Mouse (Mus musculus): ENCODE measurements around the gene Gm49510.
A peak's percentile ranks its signal among the peaks of the same experiment; 100 is the strongest.

The Gm49510 gene

DNA sequence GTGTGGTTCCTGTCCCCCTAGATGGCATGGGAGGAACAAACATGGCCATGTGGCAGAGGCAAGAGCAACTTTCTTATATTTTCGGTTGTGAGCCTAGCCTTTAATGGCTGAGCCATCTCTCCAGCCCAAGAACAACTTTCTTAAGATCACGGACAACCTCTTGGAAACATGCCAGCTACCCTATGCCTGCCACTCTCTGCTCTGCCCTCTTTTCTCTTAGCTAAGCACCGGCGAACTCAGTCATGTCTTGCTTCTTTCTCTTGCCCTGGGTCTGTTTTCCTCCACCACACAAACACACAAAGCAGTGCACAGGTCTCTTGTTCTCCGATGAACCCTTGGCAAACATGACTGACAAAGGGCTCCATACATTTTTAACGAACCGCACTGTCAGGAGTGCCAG, 46.8 kb downstream of the Gm49510 start:
- no peak for DNase-seq (ENCODE audit: low read depth)

DNA sequence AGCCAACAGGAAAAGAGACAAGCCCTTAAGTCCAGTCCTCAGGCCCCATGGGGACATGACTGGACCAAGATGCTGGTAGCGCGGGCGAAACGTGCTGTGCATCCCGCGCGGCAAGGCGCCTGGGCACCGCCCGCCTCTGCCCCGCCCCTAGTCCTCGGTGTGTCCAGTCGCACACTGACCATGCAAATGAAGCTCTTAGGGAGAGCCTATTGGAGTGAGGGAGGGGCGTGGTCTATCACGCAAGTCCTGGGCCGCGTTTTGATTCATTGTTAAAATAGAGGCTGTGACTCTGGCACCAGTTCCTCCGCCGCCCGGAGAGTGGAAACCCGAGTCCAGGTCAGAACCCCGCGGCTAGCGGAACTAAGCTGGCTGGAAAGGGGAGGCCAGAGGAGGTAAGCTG, 48.2 kb downstream of the Gm49510 start, which contains the start of gene Triobp:
TSS of gene Triobp (plus strand) at position 68 of the 400 bp plus-strand sequence.
- DNase-seq (ENCODE audit: low read depth), result peak; percentile 73

DNA sequence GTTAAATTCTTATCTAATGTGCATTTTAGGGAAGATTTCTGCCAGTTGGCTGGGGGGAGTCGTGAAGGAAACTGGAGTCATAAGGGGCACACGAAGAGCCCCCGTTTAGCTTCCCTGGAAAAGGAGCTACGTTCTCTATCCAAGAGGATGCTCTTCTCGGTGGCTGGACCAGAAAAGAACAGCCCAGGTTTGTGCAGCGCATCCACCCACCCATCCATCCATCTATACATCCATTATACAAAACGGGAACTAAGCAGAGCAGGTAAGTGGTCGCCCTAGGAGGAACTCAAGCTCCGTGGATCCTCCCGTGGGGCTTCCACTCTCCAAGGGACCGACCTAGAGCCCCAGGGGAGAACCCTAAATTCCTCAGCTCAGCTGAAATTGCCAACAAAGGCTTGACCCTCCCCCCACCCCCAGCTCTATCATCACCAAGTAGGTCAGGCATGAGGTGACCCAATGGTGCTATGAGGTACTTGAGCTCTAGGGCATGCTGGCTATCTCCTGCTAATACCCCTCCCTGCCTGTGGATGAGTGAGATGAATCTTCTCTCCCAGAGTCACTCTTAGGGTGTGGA, 48.8 kb downstream of the Gm49510 start:
- DNase-seq (ENCODE audit: low read depth), result no peak

DNA sequence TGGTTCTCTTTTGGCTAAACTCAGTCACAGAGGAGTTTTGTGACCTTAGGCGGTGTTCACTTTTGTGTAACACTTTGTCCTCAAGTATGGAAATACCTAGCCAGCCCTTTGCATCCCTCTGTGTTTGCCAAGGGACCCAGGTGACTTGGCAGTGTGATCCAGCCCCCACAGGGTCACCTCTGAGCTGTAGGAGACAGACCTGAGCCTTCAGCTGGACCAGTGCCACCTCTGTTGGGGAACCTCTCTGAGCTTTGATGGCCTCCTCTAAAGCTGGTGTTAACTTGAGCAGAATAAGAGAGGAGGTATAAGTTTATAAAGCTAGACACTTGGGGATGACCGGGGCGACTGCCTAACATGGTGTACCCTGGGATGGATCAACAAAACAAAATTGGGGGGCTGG, 49.4 kb downstream of the Gm49510 start:
- DNase-seq (ENCODE audit: low read depth), result no peak

DNA sequence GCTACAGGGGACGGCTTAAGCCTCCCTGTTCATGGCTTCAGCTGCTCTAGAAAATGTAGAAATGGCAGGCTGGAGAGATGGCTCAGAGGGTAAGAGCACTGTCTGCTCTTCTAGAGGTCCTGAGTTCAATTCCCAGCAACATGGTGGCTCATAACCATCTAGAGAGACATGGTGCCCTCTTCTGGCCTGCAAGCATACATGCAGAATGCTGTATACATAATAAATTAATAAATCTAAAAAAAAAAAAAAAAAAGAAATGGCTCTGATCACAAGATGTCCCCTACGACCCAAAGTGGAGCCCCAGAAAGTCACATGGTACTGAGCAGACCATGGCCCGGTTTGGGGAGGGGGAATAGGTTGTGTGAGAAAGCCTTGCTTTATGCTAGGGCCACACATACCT, 56.2 kb downstream of the Gm49510 start:
- no peak for DNase-seq (ENCODE audit: low read depth)

DNA sequence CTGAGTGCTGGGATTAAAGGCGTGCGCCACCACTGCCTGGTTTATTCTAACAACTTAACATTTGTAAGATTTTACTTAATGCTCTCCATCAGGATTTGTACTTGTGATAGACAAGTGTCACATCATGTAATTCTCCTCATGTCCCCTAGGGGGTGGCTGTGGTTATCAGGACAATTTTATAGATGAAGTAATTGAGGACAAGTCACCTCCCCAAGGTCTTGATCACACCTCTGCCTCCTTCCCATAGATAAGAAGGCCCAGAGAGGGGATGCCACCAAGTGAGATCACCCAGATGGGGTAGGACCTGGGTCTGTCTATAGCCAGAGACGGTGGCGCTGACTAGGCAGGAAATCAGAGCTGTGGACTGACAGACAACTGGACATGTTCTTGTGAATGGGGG, 56.9 kb downstream of the Gm49510 start:
- no peak for DNase-seq (ENCODE audit: low read depth)

DNA sequence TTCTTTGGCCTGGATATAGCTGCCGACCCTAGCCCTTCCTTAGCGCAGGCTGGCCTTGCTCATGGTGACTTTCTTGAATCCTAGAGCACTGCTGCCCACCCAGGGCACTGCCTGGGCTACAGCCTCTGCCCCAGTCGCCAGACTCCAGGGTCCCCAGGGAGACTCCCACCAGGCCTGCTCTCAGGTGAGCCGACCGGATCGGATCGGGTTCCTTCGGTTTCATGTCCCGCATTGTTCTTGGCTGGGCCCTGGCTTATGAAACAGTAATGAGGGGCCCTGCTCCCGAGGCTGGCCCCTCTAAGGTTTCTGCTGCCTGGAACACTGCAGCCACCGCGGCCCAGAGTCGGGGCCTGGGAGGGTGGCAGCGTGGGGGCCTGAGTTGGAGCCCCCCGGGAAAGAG, 57.6 kb downstream of the Gm49510 start:
- DNase-seq (ENCODE audit: low read depth), result no peak

DNA sequence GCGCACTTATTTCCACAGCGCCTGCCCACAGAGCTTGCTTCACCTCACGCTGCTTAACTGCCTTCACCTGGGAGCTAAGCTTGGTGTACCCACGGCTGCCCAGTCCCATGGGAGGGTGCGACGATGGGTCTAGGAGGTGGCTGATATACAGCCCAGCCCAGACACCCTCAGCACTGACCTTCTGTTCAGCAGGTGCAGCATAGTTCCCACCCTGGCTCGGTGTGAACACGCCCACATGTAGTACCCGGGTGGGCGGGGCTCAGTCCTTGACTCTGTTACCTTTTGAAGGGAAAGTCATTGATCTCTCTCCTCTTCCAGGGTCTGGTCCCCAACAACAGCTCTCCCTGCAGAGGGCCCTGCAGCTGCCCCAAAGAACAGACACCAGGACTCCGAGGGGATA, 60.1 kb downstream of the Gm49510 start:
- no peak for DNase-seq (ENCODE audit: low read depth)

DNA sequence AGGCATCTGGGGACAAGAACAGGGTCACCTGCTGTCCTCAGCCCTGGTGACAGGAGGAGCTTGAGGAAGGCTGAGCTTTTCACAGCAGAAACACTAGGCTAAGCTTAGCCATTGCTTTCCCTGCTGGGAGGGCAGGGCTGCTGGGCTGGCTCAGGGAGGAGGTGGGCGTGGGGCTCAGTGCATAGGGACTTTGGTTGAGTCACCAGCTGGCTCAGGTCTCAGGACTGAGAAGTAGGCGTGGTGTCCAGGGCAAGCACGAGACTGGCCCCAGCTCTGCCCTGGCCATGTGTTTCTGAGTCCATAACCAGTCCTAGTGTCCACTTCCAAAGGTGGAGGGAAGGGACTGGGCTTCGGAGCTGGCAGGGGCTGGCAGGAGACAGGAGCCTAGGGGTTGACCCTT, 60.6 kb downstream of the Gm49510 start:
- peak; percentile 82 for DNase-seq (ENCODE audit: low read depth)

DNA sequence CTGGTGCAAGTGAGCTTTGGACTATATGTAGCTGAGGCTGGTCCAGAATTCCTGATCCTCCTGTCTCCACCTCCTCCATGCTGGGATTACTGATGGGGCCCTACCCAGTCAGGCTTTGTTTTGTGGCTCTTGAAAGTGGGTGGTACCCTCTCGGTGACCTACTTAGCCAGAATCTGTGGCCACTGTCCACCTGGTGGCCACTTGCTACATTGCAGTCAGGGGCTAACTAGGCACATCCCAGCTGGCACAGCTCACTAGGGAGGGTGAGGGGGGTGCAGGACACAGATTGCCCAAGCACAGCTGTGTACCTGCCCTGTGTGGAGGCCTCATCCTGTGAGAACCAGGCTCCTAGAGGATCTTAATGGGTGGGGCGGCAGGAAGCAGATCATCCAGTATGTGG, 63.4 kb downstream of the Gm49510 start:
- DNase-seq (ENCODE audit: low read depth), result peak; percentile 70

Data from fibroblast of lung, adult 2 months (primary cell).